Mouse (Mus musculus) bone marrow, adult 2 months (tissue): ENCODE results near the gene Scn1b. TPM values are rescaled to one million over a fixed set of nuclear protein-coding genes. Genes with fewer than 3 reads are reported as not detected.
A peak's percentile ranks its signal among the peaks of the same experiment; 100 is the strongest.

Experiments
- H3K27ac ChIP-seq: fragments of 200-500 bp; 2 replicates; pipeline ENCODE4 v1.5.1; 2012; ENCODE audit warnings: low read depth, mild to moderate bottlenecking, control low read depth, inconsistent platforms, low read length; ENCODE audit not compliant: control insufficient read depth, poor library complexity, insufficient read depth
- H3K4me1 ChIP-seq: fragments of 200-500 bp; 2 replicates; pipeline ENCODE4 v1.6.1; 2011; ENCODE audit warnings: low read length; ENCODE audit not compliant: control insufficient read depth, insufficient read depth
- H3K4me3 ChIP-seq: fragments of 200-500 bp; replicated peaks from 2 replicates; pipeline ENCODE3; 2011; ENCODE audit warnings: mild to moderate bottlenecking, low read depth, low read length, control low read depth; ENCODE audit not compliant: control insufficient read depth
- CTCF ChIP-seq: fragments of 200-500 bp; IDR thresholded peaks from 2 replicates; pipeline ENCODE4 v1.5.1; 2011; ENCODE audit warnings: low read length, control low read depth; ENCODE audit not compliant: control insufficient read depth, insufficient read depth
- POLR2A ChIP-seq: fragments of 200-500 bp; IDR thresholded peaks from 2 replicates; pipeline ENCODE4 v1.6.1; 2011; ENCODE audit warnings: low read depth, mild to moderate bottlenecking, control low read depth, low read length, borderline replicate concordance; ENCODE audit not compliant: control insufficient read depth
- WGBS: fragments of 180-500 bp; shearing (Covaris S2); methylation state at CpG from one replicate; pipeline ENCODE4 v1.1.7; 2018; 5-methylcytosine and 5-hydroxymethylcytosine counted together
- polyA plus RNA-seq: library from polyadenylated mRNA; stranded (reverse); fragments of >200 nt; gene quantifications from 2 replicates; pipeline ENCODE4 v1.2.4, GENCODE M21; 2011; ENCODE audit warnings: low replicate concordance; ENCODE audit not compliant: missing spikeins, insufficient read depth, insufficient read length

The Scn1b gene
- polyA plus RNA-seq, 1 experiment: 6.2 TPM

DNA sequence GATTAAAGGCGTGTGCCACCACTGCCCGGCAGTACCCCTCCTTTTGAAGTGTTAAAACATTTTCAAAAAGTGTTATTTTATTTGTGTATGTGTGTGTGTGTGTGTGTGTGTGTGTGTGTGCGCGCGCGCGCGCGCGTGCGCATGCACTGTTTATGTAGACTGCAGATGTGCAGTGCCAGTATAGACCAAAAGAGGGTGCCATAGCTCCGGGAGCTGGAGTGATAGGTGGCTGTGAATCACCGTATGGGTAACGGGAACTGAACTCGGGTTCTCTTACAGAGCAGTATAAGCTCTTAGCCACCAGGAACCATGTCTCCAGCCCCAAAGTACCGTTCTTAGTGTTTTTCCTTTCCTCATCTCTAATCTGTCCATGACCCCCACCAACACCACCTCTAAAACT, 18.1 kb upstream of the Scn1b start:
- no peak overlapping the region for H3K27ac ChIP-seq
- WGBS: 96% methylated on average over 16 of the region's 16 CpGs
- no peak overlapping the region for H3K4me3 ChIP-seq
- TF ChIP-seq POLR2A: no peak
- TF ChIP-seq CTCF: no peak
- peaks cover 3% of the 10 kb centered on the region for H3K4me1 ChIP-seq

GRCm38 (mm10) chr7:31140941-31141340, 14.1 kb upstream of the Scn1b start:
- no peak overlapping the region for H3K27ac ChIP-seq
- 69% methylated on average over 10 of the region's 10 CpGs for WGBS
- no peaks in the 10 kb centered on the region; the same call in 1 of the 2 replicates for H3K4me1 ChIP-seq
- no peak overlapping the region for H3K4me3 ChIP-seq
- TF ChIP-seq POLR2A (no peak), CTCF (no peak)

- WGBS: 75% methylated on average over 4 of the region's 4 CpGs
- Histone ChIP-seq H3K4me1 (no peaks in the 10 kb centered on the region; the same call in 1 of the 2 replicates), H3K4me3 (no peak overlapping the region), H3K27ac (no peak overlapping the region)
- no peak for TF ChIP-seq CTCF
- no peak for TF ChIP-seq POLR2A
Observed at GRCm38 (mm10) chr7:31140302-31140701, 13.5 kb upstream of the Scn1b start.

- peak; percentile 94 for TF ChIP-seq CTCF
- TF ChIP-seq POLR2A: no peak
- WGBS: 61% methylated on average over 5 of the region's 5 CpGs
Observed at GRCm38 (mm10) chr7:31139765-31140164, 13.0 kb upstream of the Scn1b start.

DNA sequence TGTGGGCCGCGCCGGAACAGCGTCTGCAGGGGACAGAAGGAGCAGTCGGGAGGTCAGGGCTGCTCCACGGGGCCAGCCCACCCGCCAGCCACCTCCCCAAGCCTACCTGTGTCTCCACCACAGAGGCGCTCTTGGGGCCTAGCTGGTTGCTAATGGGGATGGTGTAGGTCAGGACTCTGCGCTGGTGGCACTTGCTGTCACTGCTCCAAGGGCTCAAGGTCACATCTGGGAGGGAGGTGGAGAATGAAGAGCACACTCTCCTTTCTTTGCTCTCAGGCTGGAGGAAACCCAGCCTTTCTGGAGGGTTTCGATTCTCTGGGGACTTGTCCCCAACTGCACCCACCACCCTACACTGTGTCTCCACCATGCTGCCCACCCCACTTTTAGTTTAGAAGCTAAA, 8.9 kb upstream of the Scn1b start:
- Histone ChIP-seq H3K4me3 (no peak overlapping the region), H3K27ac (no peak overlapping the region), H3K4me1 (no peaks in the 10 kb centered on the region)
- no peak for TF ChIP-seq POLR2A
- TF ChIP-seq CTCF: no peak
- WGBS: 89% methylated on average over 10 of the region's 10 CpGs

More at GRCm38 (mm10) chr7:31139765-31140164, 13.0 kb upstream of the Scn1b start:
- no peaks in the 10 kb centered on the region; the same call in 1 of the 2 replicates for H3K4me1 ChIP-seq
- H3K27ac ChIP-seq: no peak overlapping the region
- no peak overlapping the region for H3K4me3 ChIP-seq

DNA sequence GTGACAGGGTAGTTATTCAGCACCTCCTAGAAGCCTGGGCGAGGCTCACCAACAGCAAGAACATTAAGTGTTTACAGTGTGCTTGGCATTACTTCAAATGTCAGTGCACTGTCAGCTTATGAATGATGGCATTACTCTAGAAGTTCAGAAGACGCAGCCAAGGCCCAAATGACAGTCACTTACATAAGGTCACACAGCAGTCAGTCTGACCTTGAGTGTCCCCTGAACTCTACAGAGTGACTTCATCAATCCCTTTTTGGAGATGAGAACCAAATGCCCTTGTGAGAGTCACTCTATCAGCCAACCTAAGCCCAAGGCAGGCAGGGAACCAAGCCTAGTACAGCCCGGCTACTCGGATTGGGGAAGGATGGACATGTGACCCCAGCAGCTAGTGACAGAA, 5.1 kb upstream of the Scn1b start:
- WGBS: 76% methylated on average over 4 of the region's 4 CpGs
- Histone ChIP-seq H3K4me1 (no peaks in the 10 kb centered on the region), H3K4me3 (no peak overlapping the region), H3K27ac (no peak overlapping the region)
- TF ChIP-seq CTCF (no peak), POLR2A (no peak)

DNA sequence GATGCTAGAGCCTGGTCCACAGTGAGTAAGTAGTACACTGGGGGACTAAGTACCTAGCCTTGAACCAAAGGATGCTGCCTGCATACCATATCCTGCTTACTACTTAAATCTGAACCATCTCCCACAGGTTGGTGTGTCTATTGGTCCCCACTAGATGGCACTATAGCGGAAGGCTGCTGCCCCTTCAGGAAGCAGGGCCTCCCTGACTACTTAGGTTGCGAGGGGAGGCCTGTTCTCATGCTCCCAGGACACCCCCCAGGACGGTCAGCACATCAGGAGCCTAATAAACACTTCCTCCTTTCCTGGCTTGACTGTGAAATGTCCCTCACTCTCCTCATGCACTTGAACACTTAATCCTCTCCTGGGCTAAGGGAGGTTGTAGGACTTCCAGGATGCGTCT, 4.0 kb upstream of the Scn1b start:
- TF ChIP-seq CTCF (peak; percentile 79), POLR2A (no peak)
- WGBS: 26% methylated on average over 4 of the region's 4 CpGs
- H3K4me1 ChIP-seq: no peaks in the 10 kb centered on the region
- no peak overlapping the region for H3K4me3 ChIP-seq
- no peak overlapping the region for H3K27ac ChIP-seq

GRCm38 (mm10) chr7:31130197-31130596, 3.4 kb upstream of the Scn1b start:
- TF ChIP-seq POLR2A (no peak), CTCF (no peak)
- Histone ChIP-seq H3K4me3 (no peak overlapping the region), H3K27ac (no peak overlapping the region), H3K4me1 (no peaks in the 10 kb centered on the region)
- WGBS: 87% methylated on average over 7 of the region's 7 CpGs

DNA sequence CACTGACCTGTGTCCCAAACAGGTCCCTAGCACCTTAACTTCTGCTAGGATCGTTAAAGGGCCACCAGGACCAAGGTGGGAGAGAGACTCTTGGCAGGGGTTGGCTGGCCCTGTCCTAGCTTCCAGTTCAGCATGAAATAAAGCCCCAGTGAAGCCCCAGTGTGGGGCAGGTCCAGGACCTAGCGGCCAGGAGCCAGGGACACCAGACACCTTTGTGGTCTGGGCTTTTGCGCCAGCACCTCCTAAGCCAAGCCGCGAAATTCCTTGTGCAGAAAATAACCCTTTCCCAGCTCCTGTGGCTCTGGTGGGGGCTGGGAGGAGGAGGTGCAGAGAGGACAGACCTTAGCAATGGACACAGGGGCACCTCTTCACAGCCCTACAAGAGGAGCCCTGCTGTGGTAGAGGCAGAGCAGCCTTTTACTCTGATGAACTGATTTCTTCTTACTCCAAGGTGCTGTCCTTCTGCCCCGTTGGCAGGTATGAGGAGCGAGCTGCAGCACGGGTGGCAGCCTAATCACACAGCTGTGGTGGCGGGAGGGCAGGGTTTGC, 1.4 kb upstream of the Scn1b start:
- Histone ChIP-seq H3K4me3 (no peak overlapping the region), H3K27ac (no peak overlapping the region), H3K4me1 (no peaks in the 10 kb centered on the region)
- TF ChIP-seq CTCF: no peak
- no peak for TF ChIP-seq POLR2A
- 78% methylated on average over 9 of the region's 9 CpGs for WGBS
